Mouse (Mus musculus): Measurements from ENCODE around the gene Mcm3.

The Mcm3 gene

GRCm38 (mm10) chr1:20819771-20820605 lies at the start of gene Mcm3:
Gene Mcm3, minus strand, starts transcription at chr1:20820312.
- DNase-seq (ENCODE audit: low read depth in 2 of 2, low spot score in 2 of 2): peak; percentile 70 to 81

DNA sequence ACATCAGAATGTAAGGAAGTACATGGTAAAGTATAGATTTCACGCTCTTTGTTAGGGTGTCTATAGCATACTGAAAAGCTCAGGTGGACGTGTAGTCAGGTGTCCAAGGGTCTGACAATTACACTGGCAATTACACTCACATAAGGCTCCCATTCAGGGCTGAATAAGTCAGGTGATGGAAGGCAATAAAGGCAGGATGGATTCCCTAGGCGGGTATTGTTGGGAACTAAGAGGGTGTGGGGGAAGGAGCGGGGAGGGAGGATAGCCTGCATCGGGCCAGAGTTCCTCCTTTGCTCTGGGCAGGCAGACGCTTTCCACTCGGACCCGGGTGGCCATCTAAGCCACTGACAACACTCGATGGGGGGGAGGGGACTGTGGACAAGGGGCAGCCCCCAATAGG lies 47.9 kb upstream of the Mcm3 start:
- DNase-seq (ENCODE audit: low read depth in 2 of 2, low spot score in 2 of 2): no peak

DNA sequence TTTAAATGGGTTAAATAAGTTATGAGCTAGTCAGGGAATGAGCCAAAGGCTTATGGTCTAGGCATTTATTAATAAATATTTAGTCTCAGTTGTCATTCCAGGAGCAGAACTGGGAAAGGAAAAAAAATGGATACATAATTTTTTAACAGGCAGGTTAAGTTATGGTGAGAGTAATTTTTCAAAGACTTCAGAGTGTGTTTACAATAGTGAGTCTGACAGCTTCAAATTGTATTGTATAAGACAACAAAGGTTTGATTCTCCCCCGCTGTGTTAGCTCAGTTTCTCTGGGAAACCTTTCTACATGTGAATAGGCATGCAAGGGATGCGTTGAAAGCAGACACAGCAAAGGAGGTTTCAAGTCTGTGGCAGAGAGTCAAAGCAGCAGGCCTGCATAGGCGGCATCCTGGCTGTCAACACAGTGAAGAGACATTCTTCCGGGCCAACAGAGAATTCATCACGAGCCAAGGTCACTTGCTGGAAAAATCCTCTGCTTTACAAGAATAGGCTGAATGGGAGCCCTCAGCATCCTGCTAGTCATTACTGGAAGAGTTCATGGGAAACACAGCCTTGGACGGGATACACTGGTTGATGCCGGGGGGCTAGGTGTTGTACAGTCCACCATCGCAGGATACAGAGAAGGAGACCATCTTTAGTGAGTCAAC lies 47.3 kb upstream of the Mcm3 start:
- DNase-seq (ENCODE audit: low read depth in 2 of 2, low spot score in 2 of 2): no peak

DNA sequence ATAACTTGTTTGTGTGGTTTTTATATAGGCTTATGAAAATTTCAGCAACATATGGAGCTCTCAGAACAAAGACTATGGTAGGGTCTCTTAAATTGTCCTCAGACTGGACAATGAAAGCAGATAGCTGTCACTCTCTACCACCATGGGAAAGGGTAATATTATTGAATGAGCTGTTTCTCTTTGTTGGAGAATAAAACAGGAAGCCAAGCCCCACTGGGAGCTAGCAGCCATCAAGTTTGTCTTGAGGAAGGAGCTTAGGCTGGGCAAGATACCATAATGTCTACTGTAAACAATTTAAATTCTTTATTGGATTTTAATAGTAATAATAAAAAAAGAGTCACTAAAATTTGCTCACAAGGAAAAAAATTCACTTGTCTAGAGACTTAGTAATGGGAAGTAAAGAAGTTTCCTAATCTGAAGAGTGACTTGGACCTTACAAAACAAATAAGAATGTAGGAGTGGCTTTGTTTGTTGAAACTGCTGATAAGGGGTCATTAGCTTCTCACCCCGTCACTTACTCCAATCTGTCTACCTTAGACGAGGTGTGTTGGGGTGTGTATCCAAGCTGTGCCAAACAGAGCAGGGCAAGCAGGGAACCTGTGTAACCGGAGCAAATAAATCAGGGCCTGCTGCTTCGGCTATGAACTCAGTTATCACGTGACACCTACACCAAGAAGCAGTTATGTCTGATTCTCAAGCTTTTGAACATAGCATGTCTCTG lies 43.5 kb upstream of the Mcm3 start:
- no peak for DNase-seq (ENCODE audit: low read depth in 2 of 2, low spot score in 2 of 2)

DNA sequence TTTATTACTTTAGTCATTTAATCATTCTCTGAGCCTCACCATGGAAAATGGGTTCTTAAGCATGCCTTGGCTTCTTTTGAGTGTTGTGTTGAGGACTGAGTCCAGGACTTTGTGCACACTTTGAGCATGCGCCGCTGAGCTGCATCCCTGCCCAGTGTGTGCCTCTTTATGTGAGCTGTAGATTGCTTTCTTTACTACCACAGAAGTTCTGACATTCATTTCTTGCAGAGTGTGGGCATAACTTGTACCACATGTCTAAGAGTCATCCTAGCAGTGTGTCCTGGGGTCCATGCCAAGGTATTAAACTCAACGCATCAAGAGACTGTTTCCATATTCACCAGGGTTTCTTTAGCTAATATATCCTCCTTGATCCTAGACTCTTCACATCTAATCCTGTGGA lies 41.8 kb upstream of the Mcm3 start:
- DNase-seq (ENCODE audit: low read depth in 2 of 2, low spot score in 2 of 2): no peak

DNA sequence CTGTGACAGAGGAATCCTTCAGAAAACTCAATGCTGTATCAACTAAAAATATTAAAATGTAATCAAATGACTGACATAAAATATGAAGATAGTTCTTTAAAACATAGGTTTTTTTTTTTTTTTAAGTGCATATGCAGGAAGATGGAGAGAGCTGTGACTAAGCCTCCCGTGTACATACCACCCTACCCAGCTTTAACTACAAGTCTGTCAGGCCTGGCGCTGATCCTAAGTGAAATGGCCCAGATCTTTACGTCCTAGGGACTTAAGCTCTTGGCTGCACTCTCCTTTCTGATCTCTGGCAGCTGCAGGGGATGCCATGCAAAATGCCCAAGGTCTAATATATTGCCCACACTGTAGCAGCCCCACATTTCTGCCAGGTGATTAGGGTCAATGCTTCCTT lies 40.7 kb upstream of the Mcm3 start:
- no peak for DNase-seq (ENCODE audit: low read depth in 2 of 2, low spot score in 2 of 2)

GRCm38 (mm10) chr1:20856924-20857902 lies 37.1 kb upstream of the Mcm3 start:
- DNase-seq (ENCODE audit: low read depth in 2 of 2, low spot score in 2 of 2): no peak

- no peak for DNase-seq (ENCODE audit: low read depth in 2 of 2, low spot score in 2 of 2)
Observed at GRCm38 (mm10) chr1:20839911-20840310, 19.8 kb upstream of the Mcm3 start.

DNA sequence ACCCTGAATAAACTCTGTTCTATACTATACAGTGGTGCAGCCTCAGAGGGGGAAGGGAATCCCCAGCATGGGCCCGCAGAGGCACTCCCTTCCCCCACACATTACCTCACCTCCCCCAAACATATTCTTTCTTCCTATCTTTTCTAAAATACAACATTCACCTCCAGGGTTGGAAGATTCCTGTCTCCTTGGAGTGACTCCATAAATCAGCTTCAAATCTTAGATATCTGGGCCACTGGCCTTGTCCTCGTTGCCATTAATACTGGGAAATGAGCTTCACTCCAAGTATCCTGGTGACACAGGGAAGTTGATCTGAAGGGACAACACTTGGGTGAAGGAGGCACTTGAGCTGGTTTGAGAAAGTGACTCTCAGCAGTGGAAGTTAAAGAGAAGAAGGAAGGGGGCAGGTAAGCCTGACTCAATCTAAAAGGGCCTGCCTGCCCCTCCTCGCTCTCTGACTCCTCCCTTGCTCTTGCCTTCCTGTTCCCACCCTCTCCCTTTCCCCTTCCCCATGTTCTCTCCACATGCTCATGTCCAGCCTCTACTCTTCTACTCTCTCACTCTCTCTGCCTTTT lies 16.5 kb upstream of the Mcm3 start:
- no peak for DNase-seq (ENCODE audit: low read depth in 2 of 2, low spot score in 2 of 2)

DNA sequence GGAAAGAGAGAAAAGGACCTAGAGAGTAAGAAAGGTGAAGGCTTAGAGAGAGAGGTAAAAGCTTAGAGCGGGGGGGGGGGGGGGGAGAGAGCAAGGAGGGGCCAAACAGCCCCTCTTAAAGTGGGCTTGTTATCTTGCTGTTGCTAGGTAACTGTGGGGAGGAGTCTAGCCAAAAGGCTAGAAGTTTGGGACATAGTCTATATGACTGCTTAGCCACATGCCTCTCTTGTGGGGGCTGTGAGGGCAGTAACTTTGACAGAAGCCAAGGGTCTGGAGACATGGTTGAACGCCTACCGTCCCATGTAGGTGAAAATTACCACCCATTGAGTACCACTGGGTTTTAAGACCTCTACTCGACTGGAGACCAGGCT lies 13.0 kb upstream of the Mcm3 start:
- DNase-seq (ENCODE audit: low read depth in 2 of 2, low spot score in 2 of 2): no peak

DNA sequence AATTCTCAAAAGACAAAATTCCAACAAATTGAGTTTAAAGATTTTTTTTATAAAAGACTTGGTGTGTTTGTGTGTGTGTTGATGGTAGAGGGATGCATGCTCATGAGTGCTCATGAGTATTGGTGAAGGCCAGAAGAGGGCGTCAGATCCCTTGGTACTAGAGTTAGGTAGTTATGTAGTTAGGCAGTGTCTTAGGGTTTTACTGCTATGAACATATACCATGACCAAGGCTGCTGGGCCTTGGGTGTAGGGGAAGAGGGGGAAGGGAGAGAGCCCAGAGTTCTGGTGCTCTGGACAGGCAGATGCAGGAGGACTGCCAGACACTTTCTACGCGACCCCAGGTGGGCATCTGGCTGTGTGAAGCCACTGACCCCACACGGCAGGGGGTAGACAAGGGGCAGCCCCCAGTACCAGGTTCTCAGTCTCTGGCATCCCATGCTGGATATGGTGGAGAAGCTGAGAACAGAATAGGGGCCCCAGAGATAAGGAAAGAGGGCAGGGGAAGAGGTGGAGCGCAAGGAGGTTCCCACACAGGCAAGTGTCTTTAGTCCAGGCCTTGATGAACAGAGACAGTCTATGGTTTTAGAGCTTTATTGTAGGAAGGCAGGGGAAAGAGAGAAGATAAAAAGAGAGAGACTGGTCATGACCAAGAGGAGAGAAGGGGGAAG lies 12.5 kb upstream of the Mcm3 start:
- DNase-seq (ENCODE audit: low read depth in 2 of 2, low spot score in 2 of 2): no peak

- DNase-seq (ENCODE audit: low read depth in 2 of 2, low spot score in 2 of 2): no peak
Observed at GRCm38 (mm10) chr1:20830546-20830945, 10.4 kb upstream of the Mcm3 start.

DNA sequence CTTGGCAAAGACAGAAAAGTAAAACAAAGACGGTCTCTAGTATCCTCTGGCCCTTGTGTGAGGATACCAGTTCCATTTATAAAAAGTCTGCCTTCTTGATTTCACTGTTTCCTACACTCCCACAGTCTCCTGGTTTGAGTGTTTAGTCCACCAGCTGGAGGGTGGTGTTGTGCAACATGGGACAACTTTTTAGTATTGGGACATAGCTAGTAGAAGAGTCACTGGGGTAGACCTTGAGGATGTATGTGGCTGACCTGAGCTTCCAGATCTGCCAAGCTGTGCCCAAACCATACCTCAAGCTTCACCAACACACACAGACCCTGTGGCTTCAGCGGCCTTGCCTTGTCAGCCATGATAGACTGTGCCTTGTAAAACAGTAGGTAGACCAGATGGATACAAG lies 7.9 kb upstream of the Mcm3 start:
- DNase-seq (ENCODE audit: low read depth in 2 of 2, low spot score in 2 of 2): no peak

- peak; percentile 18 to 36 for DNase-seq (ENCODE audit: low read depth in 2 of 2, low spot score in 2 of 2)
Observed at GRCm38 (mm10) chr1:20825036-20825435, 4.9 kb upstream of the Mcm3 start.

- DNase-seq (ENCODE audit: low read depth in 2 of 2, low spot score in 2 of 2): no peak
Observed at GRCm38 (mm10) chr1:20823906-20824305, 3.8 kb upstream of the Mcm3 start.

DNA sequence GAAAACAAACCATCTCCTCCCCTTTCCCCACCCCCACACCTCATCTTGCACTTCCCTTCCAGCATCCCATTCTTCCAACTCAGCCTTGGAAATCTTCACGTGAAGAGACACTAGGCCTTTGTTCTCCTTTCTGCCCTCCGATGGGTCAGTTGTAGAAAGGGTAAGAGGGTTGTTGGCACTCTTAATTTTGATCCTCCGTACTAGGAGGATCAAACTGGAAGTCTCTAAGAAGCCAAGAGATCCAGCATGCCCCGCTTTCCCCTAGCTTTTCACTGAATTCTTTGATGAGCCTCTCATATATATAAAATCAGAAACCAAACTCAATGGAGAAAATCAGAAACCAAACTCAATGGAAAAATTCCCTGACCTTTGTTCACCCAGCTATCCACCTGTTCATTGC lies 3.4 kb upstream of the Mcm3 start:
- DNase-seq (ENCODE audit: low read depth in 2 of 2, low spot score in 2 of 2): no peak

- no peak for DNase-seq (ENCODE audit: low read depth in 2 of 2, low spot score in 2 of 2)
Observed at GRCm38 (mm10) chr1:20820959-20821358, 847 bp upstream of the Mcm3 start.

GRCm38 (mm10) chr1:20817596-20817995 lies 2.5 kb downstream of the Mcm3 start:
- no peak for DNase-seq (ENCODE audit: low read depth in 2 of 2, low spot score in 2 of 2)

- no peak for DNase-seq (ENCODE audit: low read depth in 2 of 2, low spot score in 2 of 2)
Observed at GRCm38 (mm10) chr1:20817172-20817571, 2.9 kb downstream of the Mcm3 start.

GRCm38 (mm10) chr1:20814521-20814920 lies 5.6 kb downstream of the Mcm3 start:
- DNase-seq (ENCODE audit: low read depth in 2 of 2, low spot score in 2 of 2): no peak

All from CD8-positive naive resting alpha-beta T cell, adult 2 months (primary cell).